Mouse (Mus musculus) regulatory T cell (primary cell): ENCODE measurements at regions not wholly inside any gene's neighbourhood (a gene's known extent, or its start where the extent isn't known, plus 50 kb on each side); places are given as distances from the start of the nearest gene placed in this dataset.

Source experiments
- in situ Hi-C: fragments of 300-600 bp; cut with MboI, MseI; formaldehyde crosslinking; loops from one replicate; pipeline ENCODE4 v1.15.1; 2025; ENCODE audit warnings: high pct_unique_total_duplicates

DNA sequence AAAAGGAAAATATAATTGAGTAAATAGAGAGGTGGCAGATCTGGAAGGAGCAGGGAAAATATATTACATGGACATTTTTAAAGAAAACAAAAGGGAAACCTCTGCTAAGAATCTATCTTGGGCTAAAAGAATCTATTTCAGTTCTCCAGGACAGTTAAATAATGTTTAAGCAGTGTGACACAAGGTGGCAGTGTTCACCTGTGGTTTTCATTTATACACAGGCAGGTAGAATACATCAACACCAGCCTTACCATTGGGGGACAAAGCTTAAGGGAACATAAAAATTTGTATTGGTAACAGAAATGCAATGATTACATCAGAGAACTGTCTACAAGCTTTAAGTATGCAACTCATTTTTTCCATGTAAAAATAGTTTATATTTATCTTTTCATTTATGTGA is 78.2 kb upstream of the Cldn34d start:
- in situ Hi-C loops: loop anchor here (25.0 kb wide), 1 partner anchor 956 kb away; no protein-coding TSS in a partner anchor
